Mouse (Mus musculus) myocyte (in vitro differentiated cells): ENCODE results near the gene Sec24d. TPM values are rescaled to one million over a fixed set of nuclear protein-coding genes. Genes with fewer than 3 reads are reported as not detected.

Experiments
- H3K27me3 ChIP-seq: one replicate; pipeline ENCODE4 v1.6.1; 2011; ENCODE audit not compliant: control insufficient read depth, insufficient read depth, insufficient read length
- H3K36me3 ChIP-seq: one replicate; pipeline ENCODE4 v1.6.1; 2011; ENCODE audit not compliant: control insufficient read depth, insufficient read depth
- H3K4me2 ChIP-seq: one replicate; pipeline ENCODE4 v1.6.1; 2011; ENCODE audit warnings: low read depth, control low read depth
- H3K4me3 ChIP-seq: one replicate; pipeline ENCODE4 v1.5.1; 2011; ENCODE audit warnings: mild to moderate bottlenecking, control low read depth, moderate library complexity
- H3K79me2 ChIP-seq: one replicate; pipeline ENCODE4 v1.6.1; 2011; ENCODE audit not compliant: control insufficient read depth, insufficient read depth
- H3ac ChIP-seq: one replicate; pipeline ENCODE4 v1.6.1; 2011; ENCODE audit not compliant: control insufficient read depth, insufficient read length
- CEBPB ChIP-seq: IDR thresholded peaks from 2 replicates; pipeline ENCODE4 v1.6.1; 2011; ENCODE audit warnings: mild to moderate bottlenecking, moderate library complexity; ENCODE audit not compliant: poor library complexity, insufficient read depth, severe bottlenecking
- E2F4 ChIP-seq: IDR thresholded peaks from one replicate; pipeline ENCODE4 v1.6.1; 2011; ENCODE audit warnings: mild to moderate bottlenecking, control low read depth, moderate library complexity; ENCODE audit not compliant: insufficient read depth
- MAX ChIP-seq: IDR thresholded peaks from one replicate; pipeline ENCODE4 v1.6.1; 2011; ENCODE audit warnings: low read depth, mild to moderate bottlenecking, control low read depth
- MYOD1 ChIP-seq, 3 experiments: IDR thresholded peaks; one replicate each; pipeline ENCODE4 v1.6.1; 2011; ENCODE audit warnings: control low read depth in 2 of 3, low read depth in 2 of 3, mild to moderate bottlenecking in 2 of 3, moderate library complexity in 1 of 3; ENCODE audit not compliant: insufficient read length in 2 of 3, control insufficient read depth in 1 of 3
- MYOG ChIP-seq, 3 experiments: IDR thresholded peaks; one replicate each; pipeline ENCODE4 v1.6.1; 2011; ENCODE audit warnings: control low read depth in 2 of 3, low read depth in 2 of 3, mild to moderate bottlenecking in 2 of 3; ENCODE audit not compliant: insufficient read length in 2 of 3, control insufficient read depth in 1 of 3, insufficient read depth in 1 of 3
- POLR2A ChIP-seq: IDR thresholded peaks from one replicate; pipeline ENCODE4 v1.6.1; 2011; ENCODE audit warnings: low read depth, mild to moderate bottlenecking, control low read depth, moderate library complexity; ENCODE audit not compliant: insufficient read length
- POLR2AphosphoS2 ChIP-seq: IDR thresholded peaks from one replicate; pipeline ENCODE4 v1.6.1; 2011; ENCODE audit warnings: low read depth, control low read depth; ENCODE audit not compliant: insufficient read length
- REST ChIP-seq: IDR thresholded peaks from one replicate; pipeline ENCODE4 v1.6.1; 2011; ENCODE audit warnings: mild to moderate bottlenecking, control low read depth, moderate library complexity; ENCODE audit not compliant: insufficient read depth, insufficient read length
- SRF ChIP-seq: IDR thresholded peaks from one replicate; pipeline ENCODE4 v1.6.1; 2011; ENCODE audit warnings: low read depth; ENCODE audit not compliant: control insufficient read depth, insufficient read length
- TCF12 ChIP-seq: IDR thresholded peaks from one replicate; pipeline ENCODE4 v1.6.1; 2011; ENCODE audit warnings: mild to moderate bottlenecking, control low read depth; ENCODE audit not compliant: poor library complexity, insufficient read depth, severe bottlenecking
- TCF3 ChIP-seq: IDR thresholded peaks from one replicate; pipeline ENCODE4 v1.6.1; 2011; ENCODE audit warnings: low read depth, control low read depth; ENCODE audit not compliant: insufficient read length
- USF1 ChIP-seq: IDR thresholded peaks from one replicate; pipeline ENCODE4 v1.6.1; 2011; ENCODE audit warnings: low read depth, mild to moderate bottlenecking, control low read depth, moderate library complexity
- polyA plus RNA-seq: library from polyadenylated mRNA; unstranded; fragments of >200 nt; fragmentation: generic; extraction: Trizol; gene quantifications from one replicate; pipeline ENCODE4 v1.2.1, GENCODE M21; 2012; ENCODE audit warnings: missing spikeins

Sec24d gene
- polyA plus RNA-seq, 1 experiment = 36.8 TPM

DNA sequence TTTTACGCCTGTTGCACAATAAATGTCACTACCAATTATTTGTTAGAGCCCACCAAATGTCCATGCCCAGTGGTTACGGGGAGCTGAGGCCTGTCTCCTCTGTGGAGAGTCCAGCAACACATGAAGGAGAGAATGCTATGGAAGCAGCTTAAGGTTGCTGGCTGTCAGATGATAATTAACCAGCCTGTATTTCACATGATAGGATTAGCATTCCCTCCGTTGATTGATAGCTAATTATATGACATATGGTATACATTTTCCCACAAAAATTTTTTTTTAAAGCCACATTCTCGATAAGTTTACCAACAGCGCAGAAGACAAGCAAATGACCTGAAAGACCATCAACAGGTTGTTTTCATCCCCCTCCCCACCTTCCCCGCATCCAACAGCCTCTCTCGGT is 31.8 kb upstream of the Sec24d start:
- H3ac ChIP-seq = no peak overlapping the region
- no peaks in the 10 kb centered on the region for H3K36me3 ChIP-seq
- no peak for TF ChIP-seq POLR2AphosphoS2
- no peak for TF ChIP-seq POLR2A
- TF ChIP-seq REST = no peak
- no peak for TF ChIP-seq TCF12
- TF ChIP-seq CEBPB = no peak
- no peak for TF ChIP-seq E2F4
- no peaks in the 10 kb centered on the region for H3K79me2 ChIP-seq
- peak overlapping the region; percentile 20 for H3K4me3 ChIP-seq
- H3K27me3 ChIP-seq = no peaks in the 10 kb centered on the region
- peak overlapping the region; percentile 76 for H3K4me2 ChIP-seq

GRCm38 (mm10) chr3:123235921-123236320 is 31.3 kb upstream of the Sec24d start, which contains the start of gene Synpo2:
Synpo2 (minus strand) TSS chr3:123236149.
- Histone ChIP-seq H3K36me3 (no peaks in the 10 kb centered on the region), H3K4me3 (peak within 1 kb of the TSS; percentile 20), H3K27me3 (no peaks in the 10 kb centered on the region), H3K79me2 (no peaks in the 10 kb centered on the region), H3ac (no peak within 1 kb of the TSS), H3K4me2 (peak within 1 kb of the TSS; percentile 76)
- TF ChIP-seq CEBPB (no peak), MYOD1 (IDR thresholded peaks at IDR 0.05; ENCODE audit: control insufficient read depth in 1 of 3, insufficient read length in 2 of 3, low read depth in 2 of 3) (peak in 1 of 3 experiments; percentile 32), POLR2A (peak; percentile 68), USF1 (no peak), MYOG (IDR thresholded peaks at IDR 0.05; ENCODE audit: control insufficient read depth in 1 of 3, insufficient read depth in 1 of 3, insufficient read length in 2 of 3, low read depth in 2 of 3) (peak in 1 of 3 experiments; percentile 39)

DNA sequence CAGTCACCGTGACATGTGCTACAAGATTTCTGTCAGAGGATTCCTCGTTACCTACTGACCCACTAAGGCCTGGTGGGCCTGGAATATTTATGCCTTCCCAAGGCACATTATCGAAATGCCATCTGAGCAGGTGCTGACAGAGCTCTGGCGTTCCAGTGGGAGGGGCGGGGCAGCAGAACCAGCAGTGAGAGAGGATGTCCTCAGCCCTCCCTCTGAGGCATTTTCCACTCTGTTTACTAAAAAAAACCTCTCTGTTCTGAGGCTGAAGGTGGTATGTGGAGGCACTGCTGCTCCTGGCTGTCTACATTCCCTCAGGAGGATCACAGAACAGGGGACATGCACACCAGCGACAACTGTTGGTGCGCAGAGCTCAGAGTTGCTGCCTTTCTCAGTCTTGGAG is 30.2 kb upstream of the Sec24d start:
- Histone ChIP-seq H3K4me2 (peak overlapping the region; percentile 76), H3K27me3 (no peaks in the 10 kb centered on the region), H3K79me2 (no peaks in the 10 kb centered on the region), H3K4me3 (peak overlapping the region; percentile 20), H3K36me3 (no peaks in the 10 kb centered on the region), H3ac (no peak overlapping the region)
- TF ChIP-seq TCF3 (no peak), MYOD1 (IDR thresholded peaks at IDR 0.05; ENCODE audit: control insufficient read depth in 1 of 3, insufficient read length in 2 of 3, low read depth in 2 of 3) (peak in 1 of 3 experiments; percentile 43), POLR2A (no peak), CEBPB (no peak), MYOG (IDR thresholded peaks at IDR 0.05; ENCODE audit: control insufficient read depth in 1 of 3, insufficient read depth in 1 of 3, insufficient read length in 2 of 3, low read depth in 2 of 3) (peak in 1 of 3 experiments; percentile 71), MAX (no peak), E2F4 (no peak)

DNA sequence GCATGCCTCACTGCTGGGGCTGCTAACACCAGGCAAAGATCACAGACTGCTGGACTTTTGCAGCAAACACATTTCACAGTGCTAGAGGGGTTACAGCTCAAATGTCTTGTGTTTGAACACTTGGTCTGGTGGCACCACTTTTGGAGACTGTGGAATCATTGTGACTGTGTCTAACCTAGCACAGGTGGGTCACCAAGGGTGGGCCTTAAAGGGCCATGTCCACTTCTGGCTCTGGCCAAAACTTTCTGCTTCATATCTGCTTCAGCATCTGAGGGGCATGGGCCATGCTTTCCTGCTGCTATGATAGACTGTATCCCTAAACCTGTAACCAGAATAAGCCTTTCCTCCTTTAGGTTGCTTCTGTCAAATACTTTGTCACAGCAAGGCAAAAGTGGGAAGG is 29.8 kb upstream of the Sec24d start:
- TF ChIP-seq MAX (no peak), POLR2A (no peak), MYOG (IDR thresholded peaks at IDR 0.05; ENCODE audit: control insufficient read depth in 1 of 3, insufficient read depth in 1 of 3, insufficient read length in 2 of 3, low read depth in 2 of 3) (no peak)
- H3K36me3 ChIP-seq = no peaks in the 10 kb centered on the region
- H3ac ChIP-seq = no peak overlapping the region
- H3K79me2 ChIP-seq = no peaks in the 10 kb centered on the region
- H3K4me3 ChIP-seq = no peak overlapping the region
- H3K27me3 ChIP-seq = no peaks in the 10 kb centered on the region
- peak overlapping the region; percentile 76 for H3K4me2 ChIP-seq

GRCm38 (mm10) chr3:123244376-123244775 is 22.9 kb upstream of the Sec24d start:
- Histone ChIP-seq H3K4me3 (no peak overlapping the region), H3K27me3 (no peaks in the 10 kb centered on the region), H3K4me2 (no peak overlapping the region), H3K79me2 (no peaks in the 10 kb centered on the region), H3ac (no peak overlapping the region), H3K36me3 (no peaks in the 10 kb centered on the region)
- no peak for TF ChIP-seq E2F4
- no peak for TF ChIP-seq CEBPB
- TF ChIP-seq POLR2A = no peak
- TF ChIP-seq POLR2AphosphoS2 = no peak
- no peak for TF ChIP-seq SRF
- no peak for TF ChIP-seq USF1
- no peak for TF ChIP-seq REST
- TF ChIP-seq TCF12 = no peak
- no peak for TF ChIP-seq MAX
- no peak for TF ChIP-seq MYOD1 (IDR thresholded peaks at IDR 0.05; ENCODE audit: control insufficient read depth in 1 of 3, insufficient read length in 2 of 3, low read depth in 2 of 3)
- TF ChIP-seq MYOG (IDR thresholded peaks at IDR 0.05; ENCODE audit: control insufficient read depth in 1 of 3, insufficient read depth in 1 of 3, insufficient read length in 2 of 3, low read depth in 2 of 3) = no peak
- TF ChIP-seq TCF3 = no peak

DNA sequence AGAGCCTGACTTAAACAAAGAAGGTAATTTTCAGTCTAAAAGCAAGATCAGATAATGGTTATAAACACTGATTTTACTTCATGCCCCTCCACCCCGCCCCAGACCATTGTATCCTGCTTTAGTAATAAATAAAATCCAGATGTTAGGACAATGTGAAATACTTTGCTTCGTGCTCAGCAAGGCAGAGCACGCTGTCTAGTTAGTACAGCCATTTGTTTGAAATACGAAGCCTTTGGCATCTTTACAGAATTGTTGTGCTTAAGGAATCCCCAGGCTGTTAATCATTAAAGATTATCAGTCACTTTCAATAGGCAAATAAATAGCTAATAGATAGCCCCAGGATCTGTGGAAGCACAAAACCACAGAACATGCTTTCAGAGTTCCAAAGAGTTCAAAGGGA is 21.6 kb upstream of the Sec24d start:
- TF ChIP-seq POLR2AphosphoS2 (no peak), MYOD1 (IDR thresholded peaks at IDR 0.05; ENCODE audit: control insufficient read depth in 1 of 3, insufficient read length in 2 of 3, low read depth in 2 of 3) (no peak), CEBPB (no peak), MAX (no peak), POLR2A (no peak), E2F4 (no peak), MYOG (IDR thresholded peaks at IDR 0.05; ENCODE audit: control insufficient read depth in 1 of 3, insufficient read depth in 1 of 3, insufficient read length in 2 of 3, low read depth in 2 of 3) (no peak), USF1 (no peak), TCF12 (no peak), TCF3 (no peak), SRF (no peak), REST (no peak)
- Histone ChIP-seq H3K4me3 (no peak overlapping the region), H3K27me3 (no peaks in the 10 kb centered on the region), H3K36me3 (no peaks in the 10 kb centered on the region), H3ac (no peak overlapping the region), H3K4me2 (peak overlapping the region; percentile 31), H3K79me2 (no peaks in the 10 kb centered on the region)
